8 mouse cellular contexts compared by ENCODE assay signal in genomic region chr4:133039116-133039819, GRCm38 (mm10). TPM values are rescaled to one million over a fixed set of nuclear protein-coding genes. Genes with fewer than 3 reads are reported as not detected.
DNase-seq lines count a peak whose midpoint lies in the region; ATAC-seq and TF ChIP-seq lines count a peak whose summit lies in the region.

No protein-coding gene starts in this region.

- DNase-seq in gastrocnemius, adult 2 months = peak; percentile 85
- DNase-seq in gastrocnemius, adult 8-10 months (ENCODE audit: low spot score in 2 of 2) = no peak
- peak; percentile 66 for DNase-seq in embryo, embryonic 10.5 days (ENCODE audit: low spot score)
- no peak for DNase-seq in heart, postnatal 0 days (ENCODE audit: low spot score)
- DNase-seq in limb, embryonic 14.5 days (ENCODE audit: low spot score) = peak; percentile 71
- DNase-seq in urinary bladder, postnatal 10 days (ENCODE audit: low spot score) = no peak
- DNase-seq in layer of hippocampus, adult 9-11 months = no peak

- H3K27me3 ChIP-seq in heart, postnatal 0 days (ENCODE audit: control insufficient read depth, insufficient read depth, low read length) = no peaks in the 10 kb centered on the region
- H3K27me3 ChIP-seq in limb, embryonic 14.5 days (ENCODE audit: control insufficient read depth, insufficient read depth, low read length) = no peaks in the 10 kb centered on the region
- peaks cover 47% of the 10 kb centered on the region for H3K27me3 ChIP-seq in neural tube, embryonic 12.5 days (replicated peaks)

- peak; percentile 35 for ATAC-seq in heart, postnatal 0 days (ENCODE audit: insufficient read depth, low read depth)
- ATAC-seq in limb, embryonic 14.5 days (ENCODE audit: low FRiP score, low read depth) = peak; percentile 51
- no peak for ATAC-seq in neural tube, embryonic 12.5 days (ENCODE audit: low FRiP score, low read depth)

- no peak for TF ChIP-seq CTCF in gastrocnemius, adult 2 months (IDR thresholded peaks at IDR 0.05)
- no peak for TF ChIP-seq CTCF in heart, postnatal 0 days (IDR thresholded peaks at IDR 0.05; ENCODE audit: low read depth)

- no peaks in the 10 kb centered on the region for H3K36me3 ChIP-seq in heart, postnatal 0 days (replicated peaks; ENCODE audit: control insufficient read depth, insufficient read depth, low read length)
- peaks cover 18% of the 10 kb centered on the region; the same call in 1 of the 2 replicates for H3K36me3 ChIP-seq in limb, embryonic 14.5 days (ENCODE audit: control insufficient read depth, insufficient read depth, low read length)
- no peaks in the 10 kb centered on the region for H3K36me3 ChIP-seq in neural tube, embryonic 12.5 days

- peaks cover 87% of the 10 kb centered on the region for H3K4me1 ChIP-seq in heart, postnatal 0 days (ENCODE audit: control insufficient read depth, insufficient read depth)
- H3K4me1 ChIP-seq in limb, embryonic 14.5 days (ENCODE audit: control insufficient read depth, insufficient read depth, low read length) = peaks cover 66% of the 10 kb centered on the region
- peaks cover 76% of the 10 kb centered on the region for H3K4me1 ChIP-seq in neural tube, embryonic 12.5 days

- H3K9ac ChIP-seq in heart, postnatal 0 days (replicated peaks; ENCODE audit: low read depth, low read length) = peak overlapping the region; percentile 88
- peak overlapping the region; percentile 72 for H3K9ac ChIP-seq in limb, embryonic 14.5 days (ENCODE audit: low read depth, low read length, severe bottlenecking)
- H3K9ac ChIP-seq in neural tube, embryonic 12.5 days = peak overlapping the region; percentile 71

- H3K9me3 ChIP-seq in heart, postnatal 0 days (replicated peaks; ENCODE audit: control insufficient read depth, low read length) = no peaks in the 10 kb centered on the region
- no peaks in the 10 kb centered on the region for H3K9me3 ChIP-seq in limb, embryonic 14.5 days (ENCODE audit: control insufficient read depth, low read length)
- no peaks in the 10 kb centered on the region for H3K9me3 ChIP-seq in neural tube, embryonic 12.5 days

- H3K27ac ChIP-seq in gastrocnemius, adult 2 months = peak overlapping the region; percentile 94
- peak overlapping the region; percentile 95 for H3K27ac ChIP-seq in heart, postnatal 0 days (ENCODE audit: low read depth)
- H3K27ac ChIP-seq in limb, embryonic 14.5 days (replicated peaks; ENCODE audit: low read depth, low read length) = peak overlapping the region; percentile 93
- H3K27ac ChIP-seq in neural tube, embryonic 12.5 days = 0 out of 2 replicates have a peak overlapping the region, but pooled peaks have one; percentile 37

- H3K4me2 ChIP-seq in heart, postnatal 0 days (ENCODE audit: low read depth, low read length) = peak overlapping the region; percentile 100
- peak overlapping the region; percentile 97 for H3K4me2 ChIP-seq in limb, embryonic 14.5 days (replicated peaks; ENCODE audit: low read depth, low read length, severe bottlenecking)
- H3K4me2 ChIP-seq in neural tube, embryonic 12.5 days (replicated peaks) = peak overlapping the region; percentile 100

- H3K4me3 ChIP-seq in gastrocnemius, adult 2 months = peak overlapping the region; percentile 87
- H3K4me3 ChIP-seq in heart, postnatal 0 days (ENCODE audit: low read depth, low read length) = peak overlapping the region; percentile 77
- peak overlapping the region; percentile 61 for H3K4me3 ChIP-seq in limb, embryonic 14.5 days (replicated peaks; ENCODE audit: low read length)
- peak overlapping the region; percentile 55 for H3K4me3 ChIP-seq in neural tube, embryonic 12.5 days

- no peak for TF ChIP-seq EP300 in heart, postnatal 0 days (IDR thresholded peaks at IDR 0.05; ENCODE audit: low read depth)

- WGBS in heart, postnatal 0 days = 2% methylated on average over 57 of the region's 77 CpGs
- WGBS in limb, embryonic 14.5 days = 1% methylated on average over 18 of the region's 77 CpGs
- under 1% methylated on average over 77 of the region's 77 CpGs for WGBS in neural tube, embryonic 12.5 days

- intact Hi-C loops in gastrocnemius, adult 2 months (cut with DNase I) = no loop called here

- TF ChIP-seq POLR2A in limb, embryonic 14.5 days (IDR thresholded peaks at IDR 0.05; ENCODE audit: borderline replicate concordance, extremely low read depth, insufficient read depth, insufficient read length) = no peak

RNA-seq across cellular contexts. Expression of gene Ahdc1, which starts 28.2 kb away (rescaled TPM):
- 10 to 100 TPM; 30.2 to 55.1 TPM for total RNA-seq in gastrocnemius, adult 2 months (2021)
- 10 to 100 TPM; 26.3 to 32.9 (median 28.9) TPM for total RNA-seq in gastrocnemius, adult 8-10 months (2022)
- total RNA-seq in heart, postnatal 0 days (2014; rRNA removed; ENCODE audit: low replicate concordance) = 40.5 and 57.2 TPM in 2 replicates
- polyA plus RNA-seq in heart, postnatal 0 days (2015; fragmentation: Nextera tagmentation; extraction: Ambion mirVana) = 4.6 and 5.2 TPM in 2 replicates
- 29.6 and 41.0 TPM in 2 replicates for polyA plus RNA-seq in limb, embryonic 14.5 days (2012; rRNA removed)
- polyA plus RNA-seq in limb, embryonic 14.5 days (2014; fragmentation: Nextera tagmentation; extraction: Ambion mirVana) = 12.9 and 15.6 TPM in 2 replicates
- polyA plus RNA-seq in neural tube, embryonic 12.5 days (2016; fragmentation: Nextera tagmentation; extraction: Ambion mirVana) = 10.5 TPM in 2 replicates

Comparison
In these comparisons a context has a peak if more than half of its experiments do, and no peak if none do; other contexts are left out.
1. DNase-seq: peak in gastrocnemius, adult 2 months (single experiment), embryo, embryonic 10.5 days (single experiment) and limb, embryonic 14.5 days (single experiment); none in gastrocnemius, adult 8-10 months (0 of 2), heart, postnatal 0 days (single experiment), urinary bladder, postnatal 10 days (single experiment) and layer of hippocampus, adult 9-11 months (single experiment).
2. H3K27ac ChIP-seq: peak in every context shown above with its lines; median percentile 95 in heart, postnatal 0 days; 94 in gastrocnemius, adult 2 months; 93 in limb, embryonic 14.5 days; 37 in neural tube, embryonic 12.5 days.
3. Peak in every context shown above with its lines, with median percentiles within 50 percentile points of each other: H3K4me3 ChIP-seq, H3K4me2 ChIP-seq and H3K9ac ChIP-seq.